Mouse (Mus musculus): ENCODE results near the gene Pinlyp. TPM values are rescaled to one million over a fixed set of nuclear protein-coding genes. Genes with fewer than 3 reads are reported as not detected.

Gene Pinlyp
- polyA plus RNA-seq (2014; fragmentation: Nextera tagmentation; extraction: Ambion mirVana): not detected in 2 replicates

GRCm38 (mm10) chr7:24546068-24546614, at the start of gene Pinlyp, which contains the start of gene Xrcc1:
Pinlyp (minus strand) TSS chr7:24546118.
Xrcc1 (plus strand) TSS chr7:24546289.
- Histone ChIP-seq H3K27me3 (ENCODE audit: insufficient read depth, low read length) (no peaks in the 10 kb centered on the region), H3K4me3 (ENCODE audit: low read depth, low read length) (peak within 1 kb of the TSS; percentile 66), H3K9ac (peak within 1 kb of the TSS; percentile 71), H3K4me1 (ENCODE audit: insufficient read depth) (peaks cover 4% of the 10 kb centered on the region; the same call in 1 of the 2 replicates), H3K36me3 (ENCODE audit: insufficient read depth) (peaks cover 27% of the 10 kb centered on the region), H3K9me3 (ENCODE audit: low read depth, low read length) (no peaks in the 10 kb centered on the region), H3K27ac (ENCODE audit: low read depth) (peak within 1 kb of the TSS; percentile 67), H3K4me2 (peak within 1 kb of the TSS; percentile 81)
- no peak for DNase-seq
- ATAC-seq (ENCODE audit: insufficient read depth): peak; percentile 1; the same call in 1 of the 2 replicates
- WGBS: 35% methylated on average over 13 of the region's 13 CpGs
- TF ChIP-seq CTCF (IDR thresholded peaks at IDR 0.05; ENCODE audit: low read depth): no peak

GRCm38 (mm10) chr7:24595464-24595863, 49.5 kb upstream of the Pinlyp start:
- H3K4me3 ChIP-seq (ENCODE audit: low read depth, low read length): no peak overlapping the region
- TF ChIP-seq CTCF (IDR thresholded peaks at IDR 0.05; ENCODE audit: low read depth): no peak
- no peak overlapping the region for H3K9ac ChIP-seq
- no peaks in the 10 kb centered on the region; the same call in 1 of the 2 replicates for H3K4me1 ChIP-seq (ENCODE audit: insufficient read depth)
- H3K36me3 ChIP-seq (ENCODE audit: insufficient read depth): no peaks in the 10 kb centered on the region
- H3K9me3 ChIP-seq (ENCODE audit: low read depth, low read length): no peaks in the 10 kb centered on the region
- no peak overlapping the region for H3K4me2 ChIP-seq
- H3K27ac ChIP-seq (ENCODE audit: low read depth): no peak overlapping the region
- no peaks in the 10 kb centered on the region for H3K27me3 ChIP-seq (ENCODE audit: insufficient read depth, low read length)
- ATAC-seq (ENCODE audit: insufficient read depth) (no peak), DNase-seq (no peak)
- WGBS: 68% methylated on average over 2 of the region's 2 CpGs

- H3K4me3 ChIP-seq (ENCODE audit: low read depth, low read length): peak overlapping the region; percentile 53
- no peaks in the 10 kb centered on the region for H3K9me3 ChIP-seq (ENCODE audit: low read depth, low read length)
- no peak overlapping the region for H3K27ac ChIP-seq (ENCODE audit: low read depth)
- H3K36me3 ChIP-seq (ENCODE audit: insufficient read depth): no peaks in the 10 kb centered on the region
- H3K4me1 ChIP-seq (ENCODE audit: insufficient read depth): no peaks in the 10 kb centered on the region; the same call in 1 of the 2 replicates
- ATAC-seq (ENCODE audit: insufficient read depth) (peak; percentile 28; the same call in 1 of the 2 replicates), DNase-seq (peak; percentile 47)
- H3K27me3 ChIP-seq (ENCODE audit: insufficient read depth, low read length): no peaks in the 10 kb centered on the region
- WGBS: 2% methylated on average over 13 of the region's 13 CpGs
- H3K9ac ChIP-seq: peak overlapping the region; percentile 53
- TF ChIP-seq CTCF (IDR thresholded peaks at IDR 0.05; ENCODE audit: low read depth): no peak
- peak overlapping the region; percentile 73 for H3K4me2 ChIP-seq
Observed at GRCm38 (mm10) chr7:24594309-24594803, 48.4 kb upstream of the Pinlyp start.

GRCm38 (mm10) chr7:24593621-24594308, 47.8 kb upstream of the Pinlyp start:
- Histone ChIP-seq H3K4me2 (peak overlapping the region; percentile 73), H3K4me1 (ENCODE audit: insufficient read depth) (no peaks in the 10 kb centered on the region; the same call in 1 of the 2 replicates), H3K9me3 (ENCODE audit: low read depth, low read length) (no peaks in the 10 kb centered on the region), H3K36me3 (ENCODE audit: insufficient read depth) (no peaks in the 10 kb centered on the region), H3K27ac (ENCODE audit: low read depth) (no peak overlapping the region), H3K4me3 (ENCODE audit: low read depth, low read length) (peak overlapping the region; percentile 53), H3K9ac (peak overlapping the region; percentile 53), H3K27me3 (ENCODE audit: insufficient read depth, low read length) (no peaks in the 10 kb centered on the region)
- 1% methylated on average over 39 of the region's 39 CpGs for WGBS
- DNase-seq: peak; percentile 82
- ATAC-seq (ENCODE audit: insufficient read depth): peak; percentile 93
- no peak for TF ChIP-seq CTCF (IDR thresholded peaks at IDR 0.05; ENCODE audit: low read depth)

GRCm38 (mm10) chr7:24592781-24593180, 46.9 kb upstream of the Pinlyp start:
- Histone ChIP-seq H3K27me3 (ENCODE audit: insufficient read depth, low read length) (no peaks in the 10 kb centered on the region), H3K27ac (ENCODE audit: low read depth) (no peak overlapping the region), H3K4me1 (ENCODE audit: insufficient read depth) (peaks cover 2% of the 10 kb centered on the region; the same call in 1 of the 2 replicates), H3K36me3 (ENCODE audit: insufficient read depth) (no peaks in the 10 kb centered on the region), H3K4me2 (no peak overlapping the region), H3K9me3 (ENCODE audit: low read depth, low read length) (no peaks in the 10 kb centered on the region), H3K4me3 (ENCODE audit: low read depth, low read length) (no peak overlapping the region), H3K9ac (no peak overlapping the region)
- 72% methylated on average over 6 of the region's 6 CpGs for WGBS
- DNase-seq: no peak
- no peak for ATAC-seq (ENCODE audit: insufficient read depth)
- no peak for TF ChIP-seq CTCF (IDR thresholded peaks at IDR 0.05; ENCODE audit: low read depth)

DNA sequence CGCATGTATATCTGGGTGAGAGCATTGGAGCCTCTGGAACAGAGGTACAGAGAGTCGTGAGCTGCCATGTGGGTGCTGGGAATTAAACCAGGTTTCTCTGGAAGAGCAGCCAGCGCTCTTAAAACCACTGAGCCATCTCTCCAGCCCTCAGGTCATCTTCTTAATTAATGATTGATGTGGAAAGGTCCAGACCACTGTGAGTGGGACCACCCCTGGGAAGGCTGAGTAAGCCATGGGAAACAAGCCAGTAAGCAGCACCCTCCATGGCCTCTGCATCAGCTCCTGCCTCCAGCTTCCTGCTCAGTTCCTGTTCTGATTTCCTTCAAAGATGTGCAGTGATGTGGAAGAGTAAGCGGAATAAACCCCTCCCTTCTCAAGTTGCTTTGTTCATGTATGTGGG, 46.2 kb upstream of the Pinlyp start:
- DNase-seq (no peak), ATAC-seq (ENCODE audit: insufficient read depth) (no peak)
- TF ChIP-seq CTCF (IDR thresholded peaks at IDR 0.05; ENCODE audit: low read depth): no peak
- WGBS: 50% methylated on average over 4 of the region's 4 CpGs
- Histone ChIP-seq H3K4me1 (ENCODE audit: insufficient read depth) (peaks cover 4% of the 10 kb centered on the region; the same call in 1 of the 2 replicates), H3K36me3 (ENCODE audit: insufficient read depth) (no peaks in the 10 kb centered on the region), H3K9me3 (ENCODE audit: low read depth, low read length) (no peaks in the 10 kb centered on the region), H3K9ac (no peak overlapping the region), H3K4me3 (ENCODE audit: low read depth, low read length) (no peak overlapping the region), H3K27ac (ENCODE audit: low read depth) (no peak overlapping the region), H3K4me2 (no peak overlapping the region), H3K27me3 (ENCODE audit: insufficient read depth, low read length) (no peaks in the 10 kb centered on the region)

GRCm38 (mm10) chr7:24591735-24592134, 45.8 kb upstream of the Pinlyp start:
- Histone ChIP-seq H3K4me3 (ENCODE audit: low read depth, low read length) (no peak overlapping the region), H3K9ac (no peak overlapping the region), H3K27me3 (ENCODE audit: insufficient read depth, low read length) (peaks cover 3% of the 10 kb centered on the region), H3K4me2 (no peak overlapping the region), H3K4me1 (ENCODE audit: insufficient read depth) (peaks cover 4% of the 10 kb centered on the region; the same call in 1 of the 2 replicates), H3K27ac (ENCODE audit: low read depth) (no peak overlapping the region), H3K36me3 (ENCODE audit: insufficient read depth) (no peaks in the 10 kb centered on the region), H3K9me3 (ENCODE audit: low read depth, low read length) (no peaks in the 10 kb centered on the region)
- no peak for ATAC-seq (ENCODE audit: insufficient read depth)
- DNase-seq: no peak
- TF ChIP-seq CTCF (IDR thresholded peaks at IDR 0.05; ENCODE audit: low read depth): no peak
- 60% methylated on average over 5 of the region's 5 CpGs for WGBS

Measured in lung, embryonic 14.5 days (tissue).